Mouse (Mus musculus) small intestine, adult 10 weeks (tissue): ENCODE results near the gene Apold1. TPM values are rescaled to one million over a fixed set of nuclear protein-coding genes. Genes with fewer than 3 reads are reported as not detected.

ENCODE experiments used
- polyA plus RNA-seq: library from polyadenylated mRNA; stranded (reverse); fragments of 350-450 nt; fragmentation: Illumina TruSeq; extraction: RNeasy Lipid Tissue Mini Kit (QIAGEN cat#74804); gene quantifications from one replicate; pipeline ENCODE4 v1.2.3, GENCODE M21; 2014; ENCODE audit warnings: low replicate concordance

Apold1 gene
- polyA plus RNA-seq: 2.0 TPM

DNA sequence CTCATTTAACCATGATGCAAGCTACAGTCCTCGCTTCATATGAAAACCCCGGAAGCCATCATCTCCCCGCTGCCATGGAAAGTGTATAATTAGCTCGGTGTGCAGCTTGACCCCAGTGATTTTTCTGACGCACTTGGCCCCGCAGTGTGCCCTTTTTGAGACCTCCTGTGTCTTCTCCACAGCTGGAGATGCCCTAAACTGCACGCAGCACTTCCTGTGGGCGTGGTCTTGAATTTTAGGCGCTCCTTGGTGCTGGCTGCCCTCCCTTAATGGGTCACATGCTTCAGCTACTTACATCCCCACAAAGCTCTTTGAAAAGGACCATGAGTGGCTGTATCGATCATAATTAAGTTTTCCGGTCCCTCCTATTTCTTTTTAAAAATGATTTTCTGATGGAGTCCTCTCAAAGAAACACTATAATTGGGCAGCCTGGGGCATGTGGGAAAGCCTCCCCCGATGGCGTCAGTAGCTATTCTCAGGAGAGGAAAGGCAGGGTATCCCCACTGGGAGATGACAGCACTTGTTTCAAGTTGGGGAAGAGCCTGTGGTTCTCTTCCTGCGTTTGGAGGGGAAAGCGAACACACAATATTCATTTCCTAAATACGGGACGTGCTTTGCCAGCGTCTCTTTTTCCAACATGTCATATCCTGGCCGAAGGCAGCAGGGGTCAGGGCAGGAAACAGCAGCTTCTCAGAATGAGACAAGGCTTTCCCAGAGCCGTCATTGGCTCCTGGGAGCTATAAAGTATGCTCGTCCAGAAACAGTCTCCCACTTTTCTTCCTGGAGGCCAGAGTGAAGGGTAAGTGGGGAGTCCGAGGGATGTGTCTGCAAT lies at the start of gene Apold1:
TSS of gene Apold1 (plus strand) at position 488 of the 832 bp plus-strand sequence.

DNA sequence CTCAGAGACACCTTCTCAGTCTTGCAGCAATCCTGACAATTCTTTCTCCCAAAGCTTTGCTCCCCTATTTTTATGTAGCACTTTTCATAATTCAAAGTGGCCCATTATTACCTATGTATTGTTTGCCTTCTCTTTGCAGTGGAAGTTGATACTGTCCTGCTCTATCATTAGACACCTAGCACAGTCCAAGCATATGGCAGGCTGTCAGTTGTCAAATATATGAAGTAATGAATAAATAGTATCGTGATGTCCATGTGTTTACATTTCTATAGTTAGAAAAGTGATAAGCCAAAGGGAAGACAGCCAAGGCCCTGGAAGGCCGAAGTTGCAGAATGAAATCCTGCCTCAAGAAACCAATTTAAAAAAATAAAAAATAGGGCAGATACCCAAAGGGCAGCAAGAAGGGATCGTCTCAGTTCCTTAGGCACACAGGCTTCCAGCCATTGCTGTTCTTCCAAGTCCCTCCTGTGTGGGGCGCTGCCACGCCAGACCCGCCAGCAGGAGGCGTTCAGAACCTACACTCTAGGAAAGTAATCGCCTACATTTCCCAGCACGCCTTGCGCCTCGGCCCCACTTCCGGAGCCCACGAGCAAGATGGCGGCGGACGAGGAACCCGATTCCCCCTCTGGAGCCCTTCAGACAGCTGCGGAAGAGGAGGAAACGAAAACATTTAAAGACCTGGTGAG lies 29.7 kb downstream of the Apold1 start, which contains the start of gene Ddx47:
TSS of gene Ddx47 (plus strand) at position 565 of the 686 bp plus-strand sequence.

Other genes with a start within 250 kb of the Apold1 start
- gene Dusp16, start 189.1 kb upstream of the Apold1 start, polyA plus RNA-seq: 107 TPM
- 25.9 TPM for gene Crebl2, start 151.6 kb upstream of the Apold1 start, polyA plus RNA-seq
- 1.5 TPM for gene Gpr19, start 83.1 kb upstream of the Apold1 start, polyA plus RNA-seq
- 141 TPM for gene Cdkn1b, start 61.3 kb upstream of the Apold1 start, polyA plus RNA-seq
- gene Ddx47, start 29.9 kb downstream of the Apold1 start, polyA plus RNA-seq: 84.6 TPM
- gene Gprc5a, start 83.9 kb downstream of the Apold1 start, polyA plus RNA-seq: 3.2 TPM
- gene Gprc5d, start 136.6 kb downstream of the Apold1 start, polyA plus RNA-seq: not detected
- gene Fam234b, start 216.3 kb downstream of the Apold1 start, polyA plus RNA-seq: 27.1 TPM
- gene Hebp1, start 216.3 kb downstream of the Apold1 start, polyA plus RNA-seq: 2.0 TPM